Mouse (Mus musculus): ENCODE measurements around the gene Slc30a1. TPM values are rescaled to one million over a fixed set of nuclear protein-coding genes. Genes with fewer than 3 reads are reported as not detected.
A peak's percentile ranks its signal among the peaks of the same experiment; 100 is the strongest.

Slc30a1 gene
- polyA plus RNA-seq, 1 experiment from 2014 or later = 2.1 TPM

DNA sequence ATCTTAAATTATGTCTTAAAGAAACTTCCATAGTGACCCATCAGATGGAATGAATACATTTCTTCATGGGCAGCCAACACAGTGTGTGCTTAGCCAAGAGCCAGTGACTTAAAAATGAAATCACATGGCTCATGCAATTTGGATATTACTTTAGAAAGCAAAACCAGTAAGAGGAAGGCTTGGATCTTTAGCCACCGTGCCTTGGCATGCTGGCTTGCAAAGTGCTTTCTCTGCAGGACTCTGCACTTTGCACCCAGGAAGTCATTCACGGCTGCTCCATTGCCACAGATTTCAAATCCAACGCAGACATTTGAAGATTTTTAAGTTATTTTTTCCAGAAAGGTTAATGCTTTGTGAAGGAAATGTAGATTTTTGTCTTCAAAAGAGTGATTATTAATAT, 4.1 kb downstream of the Slc30a1 start:
- H3K27me3 ChIP-seq (ENCODE audit: control insufficient read depth, insufficient read depth, low read length) = no peaks in the 10 kb centered on the region; the same call in 1 of the 2 replicates
- no peak overlapping the region; the same call in 1 of the 2 replicates for H3K4me3 ChIP-seq (ENCODE audit: low read depth, low read length)
- peaks cover 28% of the 10 kb centered on the region for H3K4me1 ChIP-seq (ENCODE audit: control insufficient read depth, insufficient read depth, low read length)
- no peak overlapping the region for H3K9ac ChIP-seq (replicated peaks; ENCODE audit: low read depth, low read length)
- peak overlapping the region; percentile 23; the same call in 1 of the 2 replicates for H3K4me2 ChIP-seq (ENCODE audit: low read depth, low read length)
- H3K9me3 ChIP-seq (ENCODE audit: control insufficient read depth, low read length) = no peaks in the 10 kb centered on the region
- 76% methylated on average over 3 of the region's 3 CpGs for WGBS
- peaks cover 7% of the 10 kb centered on the region; the same call in 1 of the 2 replicates for H3K36me3 ChIP-seq (ENCODE audit: control insufficient read depth, insufficient read depth, low read length)
- ATAC-seq (ENCODE audit: low read depth) = no peak
- H3K27ac ChIP-seq (ENCODE audit: low read depth, low read length) = no peak overlapping the region

DNA sequence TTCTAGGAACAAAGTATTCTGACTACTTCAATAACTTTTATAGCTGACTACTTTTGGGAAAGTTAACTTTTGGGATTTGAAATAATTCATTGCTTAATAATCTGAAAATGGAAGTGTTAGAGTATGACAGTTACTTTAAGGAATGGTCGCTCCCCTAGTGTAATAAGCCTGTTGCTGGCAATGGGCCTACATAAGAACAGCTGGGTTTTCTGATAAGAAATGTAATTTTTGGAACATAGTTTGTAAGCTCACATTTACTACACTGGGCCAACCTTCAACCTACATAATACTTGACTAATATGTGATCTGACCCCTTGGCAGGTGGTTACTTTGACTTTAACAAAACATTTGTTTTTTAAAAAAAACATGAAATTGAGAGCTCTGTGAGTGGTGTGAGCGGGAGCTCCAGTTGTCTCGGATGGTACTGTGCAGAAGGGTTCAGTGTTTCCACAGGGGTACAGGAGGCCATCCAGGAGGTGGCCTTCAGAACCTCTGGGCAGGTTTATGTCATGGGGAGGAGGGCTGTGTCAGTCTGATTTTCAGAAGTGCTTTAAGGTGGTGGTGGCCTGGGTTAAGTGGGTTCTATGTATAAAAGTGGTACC, 4.6 kb downstream of the Slc30a1 start:
- no peak overlapping the region for H3K4me3 ChIP-seq (ENCODE audit: low read depth, low read length)
- peak overlapping the region; percentile 14; the same call in 1 of the 2 replicates for H3K4me2 ChIP-seq (ENCODE audit: low read depth, low read length)
- no peak for ATAC-seq (ENCODE audit: low read depth)
- 88% methylated on average over 3 of the region's 3 CpGs for WGBS
- H3K9me3 ChIP-seq (ENCODE audit: control insufficient read depth, low read length) = no peaks in the 10 kb centered on the region
- H3K9ac ChIP-seq (replicated peaks; ENCODE audit: low read depth, low read length) = no peak overlapping the region
- peaks cover 7% of the 10 kb centered on the region; the same call in 1 of the 2 replicates for H3K36me3 ChIP-seq (ENCODE audit: control insufficient read depth, insufficient read depth, low read length)
- no peak overlapping the region for H3K27ac ChIP-seq (ENCODE audit: low read depth, low read length)
- H3K27me3 ChIP-seq (ENCODE audit: control insufficient read depth, insufficient read depth, low read length) = no peaks in the 10 kb centered on the region; the same call in 1 of the 2 replicates
- peaks cover 25% of the 10 kb centered on the region for H3K4me1 ChIP-seq (ENCODE audit: control insufficient read depth, insufficient read depth, low read length)

DNA sequence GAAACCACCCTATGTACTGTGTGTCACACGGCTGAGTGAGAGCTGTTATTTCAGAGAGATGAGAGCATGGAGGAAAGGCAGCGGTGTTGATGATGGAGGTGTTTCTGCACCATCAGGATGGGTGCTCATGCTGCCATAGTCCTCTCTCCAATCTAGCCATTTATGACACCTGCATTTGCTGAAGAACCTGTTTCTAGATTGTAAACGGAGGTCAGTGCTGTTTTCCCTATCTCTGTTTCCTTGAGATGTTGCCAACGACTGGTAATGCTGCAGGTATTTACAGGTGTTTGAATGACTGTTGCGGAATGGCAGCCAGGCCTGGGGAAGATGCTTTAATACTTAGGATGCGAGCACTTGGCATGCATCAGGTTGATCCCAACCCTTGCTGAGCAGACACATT, 8.1 kb downstream of the Slc30a1 start:
- Histone ChIP-seq H3K9me3 (ENCODE audit: control insufficient read depth, low read length) (no peaks in the 10 kb centered on the region), H3K27me3 (ENCODE audit: control insufficient read depth, insufficient read depth, low read length) (no peaks in the 10 kb centered on the region), H3K36me3 (ENCODE audit: control insufficient read depth, insufficient read depth, low read length) (peaks cover 5% of the 10 kb centered on the region; the same call in 1 of the 2 replicates), H3K27ac (ENCODE audit: low read depth, low read length) (no peak overlapping the region), H3K9ac (replicated peaks; ENCODE audit: low read depth, low read length) (no peak overlapping the region), H3K4me2 (ENCODE audit: low read depth, low read length) (no peak overlapping the region), H3K4me1 (ENCODE audit: control insufficient read depth, insufficient read depth, low read length) (peaks cover 7% of the 10 kb centered on the region; the same call in 1 of the 2 replicates), H3K4me3 (ENCODE audit: low read depth, low read length) (no peak overlapping the region)
- no peak for ATAC-seq (ENCODE audit: low read depth)
- 83% methylated on average over 6 of the region's 6 CpGs for WGBS

DNA sequence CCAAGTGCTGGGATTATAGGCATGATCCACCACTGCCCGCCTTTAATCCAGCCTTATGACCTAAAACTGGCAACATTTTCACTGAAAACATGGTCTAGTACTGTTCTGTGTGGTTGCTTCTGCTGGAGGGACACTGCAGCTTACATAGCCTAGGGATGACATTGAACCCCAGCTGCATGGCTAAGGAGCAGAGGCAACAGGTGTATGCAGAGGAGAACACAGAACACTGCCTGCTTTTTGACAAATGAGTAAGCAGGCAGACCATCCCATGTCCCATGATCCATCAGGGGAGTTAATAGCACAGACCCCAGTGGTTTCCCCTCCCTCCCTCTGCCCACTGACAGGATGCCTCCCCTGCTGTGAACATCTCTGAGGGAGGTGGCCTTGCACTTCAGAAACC, 9.0 kb downstream of the Slc30a1 start:
- no peaks in the 10 kb centered on the region for H3K27me3 ChIP-seq (ENCODE audit: control insufficient read depth, insufficient read depth, low read length)
- H3K36me3 ChIP-seq (ENCODE audit: control insufficient read depth, insufficient read depth, low read length) = peaks cover under 1% of the 10 kb centered on the region; the same call in 1 of the 2 replicates
- no peaks in the 10 kb centered on the region for H3K9me3 ChIP-seq (ENCODE audit: control insufficient read depth, low read length)
- 81% methylated on average over 1 of the region's 1 CpGs for WGBS
- H3K4me2 ChIP-seq (ENCODE audit: low read depth, low read length) = no peak overlapping the region
- H3K9ac ChIP-seq (replicated peaks; ENCODE audit: low read depth, low read length) = no peak overlapping the region
- no peak overlapping the region for H3K4me3 ChIP-seq (ENCODE audit: low read depth, low read length)
- H3K27ac ChIP-seq (ENCODE audit: low read depth, low read length) = no peak overlapping the region
- H3K4me1 ChIP-seq (ENCODE audit: control insufficient read depth, insufficient read depth, low read length) = peaks cover 7% of the 10 kb centered on the region; the same call in 1 of the 2 replicates
- no peak for ATAC-seq (ENCODE audit: low read depth)

DNA sequence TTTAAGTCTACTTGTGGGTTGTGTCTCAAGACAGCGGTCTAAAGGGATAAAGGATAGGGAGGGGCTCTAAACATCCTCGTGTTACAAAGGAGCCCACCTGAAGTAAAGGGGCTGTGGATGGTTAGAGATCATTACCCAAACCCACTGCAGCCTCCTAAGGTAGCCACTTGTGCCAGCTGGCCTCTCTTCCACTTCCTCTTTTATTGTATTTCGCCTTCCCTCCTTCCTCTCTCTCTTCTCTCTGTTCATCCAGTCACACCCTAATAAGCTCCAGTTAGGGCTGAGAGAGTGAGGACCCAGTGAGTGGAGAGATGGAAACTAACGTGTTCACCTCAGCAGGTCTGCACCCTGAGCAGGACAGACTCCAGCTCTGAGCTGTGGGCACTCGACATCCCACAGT, 10.3 kb downstream of the Slc30a1 start:
- no peak overlapping the region for H3K27ac ChIP-seq (ENCODE audit: low read depth, low read length)
- no peak overlapping the region for H3K4me2 ChIP-seq (ENCODE audit: low read depth, low read length)
- H3K9me3 ChIP-seq (ENCODE audit: control insufficient read depth, low read length) = no peaks in the 10 kb centered on the region
- no peaks in the 10 kb centered on the region for H3K36me3 ChIP-seq (ENCODE audit: control insufficient read depth, insufficient read depth, low read length)
- H3K9ac ChIP-seq (replicated peaks; ENCODE audit: low read depth, low read length) = no peak overlapping the region
- H3K4me3 ChIP-seq (ENCODE audit: low read depth, low read length) = no peak overlapping the region
- no peak for ATAC-seq (ENCODE audit: low read depth)
- 72% methylated on average over 5 of the region's 5 CpGs for WGBS
- H3K4me1 ChIP-seq (ENCODE audit: control insufficient read depth, insufficient read depth, low read length) = peaks cover under 1% of the 10 kb centered on the region; the same call in 1 of the 2 replicates
- no peaks in the 10 kb centered on the region for H3K27me3 ChIP-seq (ENCODE audit: control insufficient read depth, insufficient read depth, low read length)

DNA sequence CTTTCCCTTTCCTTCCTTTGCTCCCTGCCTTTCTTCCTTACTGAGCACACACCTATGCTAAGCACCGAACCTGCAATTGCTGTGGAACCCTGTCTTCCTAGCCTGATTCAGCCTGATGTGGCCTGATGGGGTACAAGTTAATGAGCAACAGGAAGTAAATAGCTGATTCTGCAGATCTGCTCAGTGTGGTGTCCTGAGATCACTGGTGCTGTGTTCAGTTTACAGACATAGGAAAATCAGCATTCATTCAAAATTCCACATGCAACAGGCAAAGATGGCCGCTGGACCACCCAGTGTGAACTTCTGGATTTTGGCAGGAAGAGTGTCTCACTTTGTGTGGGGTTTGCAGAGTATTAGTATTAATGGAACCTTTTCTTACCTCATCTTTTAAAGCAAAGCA, 12.8 kb downstream of the Slc30a1 start:
- Histone ChIP-seq H3K27ac (ENCODE audit: low read depth, low read length) (no peak overlapping the region), H3K4me1 (ENCODE audit: control insufficient read depth, insufficient read depth, low read length) (no peaks in the 10 kb centered on the region), H3K4me2 (ENCODE audit: low read depth, low read length) (no peak overlapping the region), H3K9ac (replicated peaks; ENCODE audit: low read depth, low read length) (no peak overlapping the region), H3K9me3 (ENCODE audit: control insufficient read depth, low read length) (no peaks in the 10 kb centered on the region), H3K4me3 (ENCODE audit: low read depth, low read length) (no peak overlapping the region), H3K36me3 (ENCODE audit: control insufficient read depth, insufficient read depth, low read length) (no peaks in the 10 kb centered on the region), H3K27me3 (ENCODE audit: control insufficient read depth, insufficient read depth, low read length) (no peaks in the 10 kb centered on the region)
- WGBS = 85% methylated on average over 2 of the region's 2 CpGs
- ATAC-seq (ENCODE audit: low read depth) = no peak

DNA sequence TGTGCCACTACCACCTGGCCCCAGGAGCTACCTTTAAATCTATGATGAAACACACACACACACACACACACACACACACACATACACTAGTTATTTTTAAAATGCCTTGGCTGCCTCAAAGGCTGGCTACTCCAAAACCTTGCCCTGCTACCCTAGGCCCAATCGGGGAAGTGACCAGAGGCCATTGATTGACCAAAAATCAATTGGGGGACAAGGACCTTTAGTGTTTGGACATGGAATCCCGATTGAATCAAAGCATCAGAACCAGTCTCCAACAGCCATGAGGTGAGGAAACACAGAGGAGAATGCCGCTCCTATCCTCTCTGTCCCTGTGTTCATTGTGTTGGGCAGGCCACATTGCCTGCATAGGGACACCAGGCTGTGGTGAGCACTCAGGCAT, 15.1 kb downstream of the Slc30a1 start:
- Histone ChIP-seq H3K36me3 (ENCODE audit: control insufficient read depth, insufficient read depth, low read length) (no peaks in the 10 kb centered on the region), H3K4me3 (ENCODE audit: low read depth, low read length) (no peak overlapping the region), H3K27ac (ENCODE audit: low read depth, low read length) (no peak overlapping the region), H3K9ac (replicated peaks; ENCODE audit: low read depth, low read length) (no peak overlapping the region), H3K4me1 (ENCODE audit: control insufficient read depth, insufficient read depth, low read length) (no peaks in the 10 kb centered on the region), H3K9me3 (ENCODE audit: control insufficient read depth, low read length) (no peaks in the 10 kb centered on the region), H3K4me2 (ENCODE audit: low read depth, low read length) (no peak overlapping the region), H3K27me3 (ENCODE audit: control insufficient read depth, insufficient read depth, low read length) (no peaks in the 10 kb centered on the region)
- no peak for ATAC-seq (ENCODE audit: low read depth)
- 90% methylated on average over 3 of the region's 3 CpGs for WGBS

DNA sequence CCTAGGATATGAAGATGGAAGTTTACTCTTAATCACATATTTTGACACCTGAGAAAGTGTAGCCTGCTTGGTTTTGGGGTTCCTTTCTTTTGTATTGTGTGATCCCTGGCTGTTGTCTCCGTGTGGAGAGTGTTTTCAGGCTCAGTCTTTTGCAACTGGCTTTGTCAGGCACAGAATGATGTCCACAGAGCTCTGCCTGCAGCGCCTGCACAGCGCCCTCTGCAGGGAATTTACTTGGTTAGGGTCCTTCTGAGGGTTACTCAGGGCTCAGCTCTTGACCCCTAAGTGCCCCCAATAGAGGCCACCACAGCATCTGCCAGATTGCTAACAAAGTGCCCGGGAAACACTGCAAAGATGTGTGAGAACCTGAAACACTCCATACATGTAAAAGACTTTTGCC, 18.9 kb downstream of the Slc30a1 start:
- Histone ChIP-seq H3K4me2 (ENCODE audit: low read depth, low read length) (no peak overlapping the region), H3K9me3 (ENCODE audit: control insufficient read depth, low read length) (no peaks in the 10 kb centered on the region), H3K27ac (ENCODE audit: low read depth, low read length) (no peak overlapping the region), H3K36me3 (ENCODE audit: control insufficient read depth, insufficient read depth, low read length) (no peaks in the 10 kb centered on the region), H3K4me3 (ENCODE audit: low read depth, low read length) (no peak overlapping the region), H3K27me3 (ENCODE audit: control insufficient read depth, insufficient read depth, low read length) (no peaks in the 10 kb centered on the region), H3K4me1 (ENCODE audit: control insufficient read depth, insufficient read depth, low read length) (no peaks in the 10 kb centered on the region), H3K9ac (replicated peaks; ENCODE audit: low read depth, low read length) (no peak overlapping the region)
- WGBS = 58% methylated on average over 4 of the region's 4 CpGs
- ATAC-seq (ENCODE audit: low read depth) = no peak

DNA sequence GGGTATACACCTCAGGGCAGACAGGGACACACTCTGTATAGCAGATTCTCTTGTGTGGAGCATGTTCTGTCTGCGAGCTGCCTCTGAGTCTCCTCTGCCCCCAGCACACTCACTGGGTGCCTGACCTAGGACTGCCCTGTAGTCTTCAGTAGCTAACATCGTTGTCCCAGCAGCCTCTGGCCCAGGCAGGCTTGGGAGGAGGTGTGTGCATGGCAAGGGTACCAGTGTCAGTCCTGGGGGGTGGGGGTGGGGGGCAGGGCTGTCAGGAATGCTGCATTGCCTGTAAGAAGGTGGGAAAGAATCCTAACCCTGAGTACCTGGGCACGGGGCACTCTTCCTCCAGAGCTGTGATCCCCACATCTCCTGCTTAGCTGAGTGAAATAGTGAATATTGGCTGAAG, 20.1 kb downstream of the Slc30a1 start:
- Histone ChIP-seq H3K4me2 (ENCODE audit: low read depth, low read length) (no peak overlapping the region), H3K4me3 (ENCODE audit: low read depth, low read length) (no peak overlapping the region), H3K9me3 (ENCODE audit: control insufficient read depth, low read length) (no peaks in the 10 kb centered on the region), H3K36me3 (ENCODE audit: control insufficient read depth, insufficient read depth, low read length) (no peaks in the 10 kb centered on the region), H3K9ac (replicated peaks; ENCODE audit: low read depth, low read length) (no peak overlapping the region), H3K4me1 (ENCODE audit: control insufficient read depth, insufficient read depth, low read length) (no peaks in the 10 kb centered on the region), H3K27me3 (ENCODE audit: control insufficient read depth, insufficient read depth, low read length) (no peaks in the 10 kb centered on the region), H3K27ac (ENCODE audit: low read depth, low read length) (no peak overlapping the region)
- 65% methylated on average over 3 of the region's 3 CpGs for WGBS
- no peak for ATAC-seq (ENCODE audit: low read depth)

Data from neural tube, embryonic 14.5 days (tissue).